Mouse (Mus musculus) forebrain, embryonic 11.5 days (tissue): ENCODE data around the gene Dixdc1. TPM values are rescaled to one million over a fixed set of nuclear protein-coding genes. Genes with fewer than 3 reads are reported as not detected.

Experiments
- ATAC-seq: fragments of 200-750 bp; cut with Nextera tagmentation; replicated peaks from 2 replicates; pipeline ENCODE4 v1.8.0; 2017; ENCODE audit warnings: moderate TSS enrichment; ENCODE audit not compliant: low FRiP score
- DNase-seq: peaks from one replicate; pipeline ENCODE4 v3.0.0-alpha.2; 2017; ENCODE audit warnings: low spot score
- H3K27ac ChIP-seq: fragments of 300-500 bp; sonication (generic); 2 replicates; pipeline ENCODE4 v1.5.1; 2014; ENCODE audit warnings: low read depth, low read length
- H3K27me3 ChIP-seq: fragments of 300-500 bp; sonication (generic); 2 replicates; pipeline ENCODE4 v1.6.1; 2014; ENCODE audit warnings: mild to moderate bottlenecking, low read length, mixed read lengths; ENCODE audit not compliant: control insufficient read depth, insufficient read depth
- H3K36me3 ChIP-seq: fragments of 300-500 bp; sonication (generic); 2 replicates; pipeline ENCODE4 v1.6.1; 2014; ENCODE audit warnings: mild to moderate bottlenecking, low read length, moderate library complexity, mixed read lengths; ENCODE audit not compliant: control insufficient read depth, insufficient read depth
- H3K4me1 ChIP-seq: fragments of 300-500 bp; sonication (generic); replicated peaks from 2 replicates; pipeline ENCODE4 v1.6.1; 2014; ENCODE audit warnings: low read length, mixed read lengths; ENCODE audit not compliant: control insufficient read depth, insufficient read depth
- H3K4me2 ChIP-seq: fragments of 300-500 bp; sonication (generic); 2 replicates; pipeline ENCODE4 v1.6.1; 2014; ENCODE audit warnings: low read depth, mild to moderate bottlenecking, low read length, moderate library complexity, mixed read lengths; ENCODE audit not compliant: severe bottlenecking
- H3K4me3 ChIP-seq: fragments of 300-500 bp; sonication (generic); 2 replicates; pipeline ENCODE4 v1.5.1; 2014; ENCODE audit warnings: low read depth, low read length
- H3K9ac ChIP-seq: fragments of 300-500 bp; sonication (generic); 2 replicates; pipeline ENCODE4 v1.6.1; 2014; ENCODE audit warnings: low read length
- H3K9me3 ChIP-seq: fragments of 300-500 bp; sonication (generic); 2 replicates; pipeline ENCODE4 v1.6.1; 2016; ENCODE audit warnings: low read length, mixed read lengths; ENCODE audit not compliant: control insufficient read depth
- WGBS: fragments of 180-500 bp; shearing (Covaris S2); extraction: QIAGEN DNeasy Blood & Tissue Kit; methylation state at CpG from one replicate; pipeline ENCODE4 v1.1.7; 2014; 5-methylcytosine and 5-hydroxymethylcytosine counted together
- polyA plus RNA-seq: library from polyadenylated mRNA; unstranded; fragments of >200 nt; fragmentation: Nextera tagmentation; extraction: Ambion mirVana; gene quantifications from 2 replicates; pipeline ENCODE4 v1.2.1, GENCODE M21; 2014

The Dixdc1 gene
- polyA plus RNA-seq, 1 experiment from 2014 or later = 19.5 TPM

GRCm38 (mm10) chr9:50734989-50735388, 4.3 kb downstream of the Dixdc1 start:
- no peak overlapping the region for H3K4me3 ChIP-seq

GRCm38 (mm10) chr9:50732560-50732959, 6.8 kb downstream of the Dixdc1 start:
- 14% methylated on average over 4 of the region's 4 CpGs for WGBS
- peak overlapping the region; percentile 26; the same call in 1 of the 2 replicates for H3K27ac ChIP-seq

More at GRCm38 (mm10) chr9:50734989-50735388, 4.3 kb downstream of the Dixdc1 start:
- ATAC-seq (no peak), DNase-seq (peak; percentile 72)
- H3K27me3 ChIP-seq = no peaks in the 10 kb centered on the region; the same call in 1 of the 2 replicates
- no peak overlapping the region for H3K4me2 ChIP-seq
- peaks cover 7% of the 10 kb centered on the region; the same call in 1 of the 2 replicates for H3K4me1 ChIP-seq
- no peak overlapping the region for H3K9ac ChIP-seq
- H3K9me3 ChIP-seq = no peaks in the 10 kb centered on the region
- no peaks in the 10 kb centered on the region for H3K36me3 ChIP-seq
- whole genome bisulfite sequencing = 9% methylated on average over 9 of the region's 9 CpGs
- H3K27ac ChIP-seq = no peak overlapping the region

GRCm38 (mm10) chr9:50729600-50729999, 9.7 kb downstream of the Dixdc1 start:
- no peak for ATAC-seq
- DNase-seq = no peak
- Histone ChIP-seq H3K9me3 (no peaks in the 10 kb centered on the region), H3K9ac (no peak overlapping the region), H3K4me2 (no peak overlapping the region), H3K4me1 (peaks cover 18% of the 10 kb centered on the region), H3K36me3 (no peaks in the 10 kb centered on the region), H3K4me3 (no peak overlapping the region), H3K27ac (no peak overlapping the region), H3K27me3 (no peaks in the 10 kb centered on the region)
- WGBS = 71% methylated on average over 4 of the region's 4 CpGs

More at GRCm38 (mm10) chr9:50732560-50732959, 6.8 kb downstream of the Dixdc1 start:
- Histone ChIP-seq H3K4me3 (no peak overlapping the region), H3K4me2 (no peak overlapping the region), H3K9me3 (no peaks in the 10 kb centered on the region), H3K4me1 (peaks cover 5% of the 10 kb centered on the region; the same call in 1 of the 2 replicates), H3K9ac (no peak overlapping the region), H3K36me3 (no peaks in the 10 kb centered on the region), H3K27me3 (no peaks in the 10 kb centered on the region; the same call in 1 of the 2 replicates)
- no peak for ATAC-seq
- no peak for DNase-seq

GRCm38 (mm10) chr9:50727925-50728651, 11.2 kb downstream of the Dixdc1 start:
- no peaks in the 10 kb centered on the region for H3K36me3 ChIP-seq
- H3K4me3 ChIP-seq = peak overlapping the region; percentile 54
- peak overlapping the region; percentile 69 for H3K9ac ChIP-seq
- no peaks in the 10 kb centered on the region for H3K27me3 ChIP-seq
- H3K4me2 ChIP-seq = peak overlapping the region; percentile 89
- WGBS = under 1% methylated on average over 45 of the region's 45 CpGs
- ATAC-seq (peak; percentile 92), DNase-seq (peak; percentile 91)
- H3K27ac ChIP-seq = peak overlapping the region; percentile 64; the same call in 1 of the 2 replicates
- no peaks in the 10 kb centered on the region for H3K9me3 ChIP-seq
- H3K4me1 ChIP-seq = peaks cover 16% of the 10 kb centered on the region

GRCm38 (mm10) chr9:50727171-50727924, 12.0 kb downstream of the Dixdc1 start:
- DNase-seq (peak; percentile 63), ATAC-seq (peak; percentile 32)
- 2% methylated on average over 30 of the region's 30 CpGs for WGBS
- Histone ChIP-seq H3K4me2 (peak overlapping the region; percentile 89), H3K4me3 (peak overlapping the region; percentile 54), H3K36me3 (no peaks in the 10 kb centered on the region), H3K27ac (peak overlapping the region; percentile 64), H3K27me3 (no peaks in the 10 kb centered on the region), H3K9ac (peak overlapping the region; percentile 69), H3K4me1 (peaks cover 15% of the 10 kb centered on the region), H3K9me3 (no peaks in the 10 kb centered on the region)

GRCm38 (mm10) chr9:50725921-50726590, 13.3 kb downstream of the Dixdc1 start:
- WGBS = 28% methylated on average over 8 of the region's 8 CpGs
- Histone ChIP-seq H3K36me3 (no peaks in the 10 kb centered on the region), H3K4me1 (peaks cover 16% of the 10 kb centered on the region), H3K27me3 (no peaks in the 10 kb centered on the region), H3K27ac (peak overlapping the region; percentile 0), H3K4me2 (peak overlapping the region; percentile 89; the same call in 1 of the 2 replicates), H3K9ac (peak overlapping the region; percentile 20; the same call in 1 of the 2 replicates), H3K4me3 (peak overlapping the region; percentile 9; the same call in 1 of the 2 replicates), H3K9me3 (no peaks in the 10 kb centered on the region)
- no peak for DNase-seq
- ATAC-seq = no peak

GRCm38 (mm10) chr9:50724661-50725330, 14.5 kb downstream of the Dixdc1 start:
- H3K9me3 ChIP-seq = no peaks in the 10 kb centered on the region
- no peak overlapping the region for H3K4me3 ChIP-seq
- no peaks in the 10 kb centered on the region for H3K27me3 ChIP-seq
- 0 out of 2 replicates have a peak overlapping the region, but pooled peaks have one; percentile 0 for H3K27ac ChIP-seq
- DNase-seq = no peak
- no peaks in the 10 kb centered on the region for H3K36me3 ChIP-seq
- no peak overlapping the region for H3K9ac ChIP-seq
- WGBS = 49% methylated on average over 3 of the region's 3 CpGs
- no peak for ATAC-seq
- peaks cover 16% of the 10 kb centered on the region for H3K4me1 ChIP-seq
- no peak overlapping the region for H3K4me2 ChIP-seq

GRCm38 (mm10) chr9:50724147-50724546, 15.2 kb downstream of the Dixdc1 start:
- no peak for ATAC-seq
- no peak overlapping the region for H3K4me3 ChIP-seq
- no peaks in the 10 kb centered on the region for H3K27me3 ChIP-seq
- H3K4me2 ChIP-seq = no peak overlapping the region
- H3K27ac ChIP-seq = no peak overlapping the region
- H3K36me3 ChIP-seq = no peaks in the 10 kb centered on the region
- 87% methylated on average over 2 of the region's 2 CpGs for WGBS
- no peaks in the 10 kb centered on the region for H3K9me3 ChIP-seq
- peaks cover 16% of the 10 kb centered on the region for H3K4me1 ChIP-seq
- H3K9ac ChIP-seq = no peak overlapping the region
- no peak for DNase-seq
